Mouse (Mus musculus): ENCODE results near the gene Scp2.

Gene Scp2

GRCm38 (mm10) chr4:108018241-108018923 is 126.4 kb downstream of the Scp2 start:
- no peak for DNase-seq

DNA sequence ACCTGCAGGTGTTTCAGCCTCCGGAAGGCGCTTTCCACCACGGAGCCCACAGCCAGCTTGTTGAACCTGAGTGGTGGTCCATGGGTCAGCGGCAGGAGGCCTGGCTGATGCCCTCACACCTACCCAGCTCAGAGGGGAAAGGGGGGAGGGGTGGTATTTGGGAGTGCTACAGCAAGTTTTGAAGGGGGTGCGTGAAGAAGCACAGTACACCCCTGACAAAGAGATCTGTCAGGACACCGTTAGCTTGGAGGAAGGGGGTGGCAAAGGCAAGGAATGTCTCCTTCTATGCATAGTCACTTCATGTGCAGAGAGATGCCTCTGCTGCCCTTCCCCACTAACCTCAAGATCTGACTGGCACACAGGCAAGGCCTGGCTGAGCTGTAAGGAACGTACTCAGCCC is 127.0 kb downstream of the Scp2 start:
- no peak for DNase-seq

- no peak for DNase-seq
These were observed 128.5 kb downstream of the Scp2 start for GRCm38 (mm10) chr4:108016321-108016720.

GRCm38 (mm10) chr4:108015067-108015765 is 129.6 kb downstream of the Scp2 start:
- no peak for DNase-seq

- no peak for DNase-seq
These were observed 130.3 kb downstream of the Scp2 start for GRCm38 (mm10) chr4:108014466-108014865.

DNA sequence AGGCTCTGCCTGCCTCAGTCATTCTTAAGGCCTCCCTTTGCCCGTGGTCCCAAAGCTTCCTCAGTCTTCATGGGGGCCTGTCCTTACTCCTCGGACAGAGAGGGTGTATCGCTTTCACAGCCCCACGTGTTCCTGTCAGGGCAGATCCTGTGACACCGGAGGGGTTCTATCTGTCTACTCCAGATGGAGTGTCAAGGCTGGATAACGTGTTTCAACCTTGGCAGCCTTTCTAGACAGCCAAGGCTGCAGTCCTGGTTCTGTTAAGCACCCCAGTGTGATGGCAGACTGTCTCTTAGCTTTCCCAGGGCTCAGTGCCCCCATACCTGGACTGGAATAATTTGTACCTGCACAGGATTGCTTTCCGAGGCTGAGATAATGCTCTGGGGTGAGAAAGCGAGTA is 136.3 kb downstream of the Scp2 start:
- no peak for DNase-seq

GRCm38 (mm10) chr4:108007532-108008103 is 137.2 kb downstream of the Scp2 start:
- DNase-seq: no peak

- DNase-seq: no peak
These were observed 139.5 kb downstream of the Scp2 start for GRCm38 (mm10) chr4:108005328-108005727.

DNA sequence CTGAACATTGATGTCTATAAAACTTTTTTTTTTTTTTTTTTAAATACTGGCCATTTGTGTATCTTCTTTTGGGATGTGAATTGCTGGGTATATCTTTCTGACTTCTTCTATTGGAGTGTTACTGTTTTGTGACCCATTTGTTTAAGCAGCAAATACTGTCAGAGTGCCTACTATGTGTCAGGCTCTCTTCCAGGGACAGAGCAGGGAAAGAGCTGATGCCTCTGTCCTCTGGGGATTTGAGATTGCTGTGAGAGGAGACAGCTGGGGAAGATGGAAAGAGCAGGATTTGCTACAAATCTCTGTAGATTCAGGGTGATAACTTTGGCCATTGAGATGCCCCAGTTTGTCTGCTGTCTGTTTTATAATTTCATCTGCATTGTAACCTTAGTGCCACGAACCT is 145.4 kb downstream of the Scp2 start:
- no peak for DNase-seq

GRCm38 (mm10) chr4:107998641-107999332 is 146.0 kb downstream of the Scp2 start:
- DNase-seq: no peak

DNA sequence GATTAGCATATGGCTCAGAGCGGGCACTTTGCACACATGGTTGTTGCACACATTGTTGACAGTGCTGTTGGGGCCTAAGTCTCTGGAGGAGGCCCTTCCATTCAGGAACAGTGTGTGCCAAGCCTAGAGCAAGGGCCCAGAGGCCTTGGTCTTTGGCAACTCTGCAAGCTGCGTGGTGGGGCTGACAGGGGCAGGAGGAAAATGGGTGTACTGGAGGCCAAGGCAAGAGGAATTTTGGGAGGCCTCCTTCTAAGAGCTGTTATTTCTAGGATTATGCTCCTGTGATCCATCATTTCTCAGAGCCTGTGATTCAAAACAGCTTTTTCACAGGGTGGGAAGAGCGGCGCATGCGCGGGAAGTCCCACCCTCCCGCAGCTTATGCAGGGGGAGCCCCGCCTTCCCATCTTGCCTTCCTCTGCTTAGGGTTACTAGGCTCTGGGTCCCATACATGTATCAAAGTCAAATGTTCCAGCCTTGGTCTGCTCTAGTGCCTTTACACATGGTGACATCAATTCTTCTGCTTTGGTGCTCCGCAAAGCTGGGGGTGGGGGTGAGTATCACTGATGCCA is 148.3 kb downstream of the Scp2 start:
- DNase-seq: no peak

DNA sequence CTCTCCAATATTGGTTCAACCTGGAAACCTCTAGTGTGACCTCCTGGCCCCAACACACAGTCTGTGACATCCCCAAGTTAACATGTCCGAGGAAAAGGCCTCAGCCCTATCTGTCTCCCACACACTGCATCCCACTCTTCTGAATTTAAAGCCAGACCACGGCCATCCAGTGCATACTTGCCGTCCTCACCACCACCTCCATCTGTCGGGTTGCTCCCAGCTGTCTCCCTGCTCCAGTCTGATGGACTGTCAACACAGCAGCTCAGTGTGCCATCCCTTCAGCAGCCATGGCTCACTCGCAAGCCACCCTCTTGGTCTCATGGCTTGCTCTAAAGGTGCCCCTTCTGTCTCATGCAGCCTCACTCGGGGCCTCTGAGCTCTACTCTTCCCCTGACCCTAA is 149.1 kb downstream of the Scp2 start:
- DNase-seq: no peak

- no peak for DNase-seq
These were observed 149.8 kb downstream of the Scp2 start for GRCm38 (mm10) chr4:107995011-107995410.

All from right cerebral cortex, postnatal 14 days (tissue).